Mouse (Mus musculus) liver, adult 2 months (tissue): ENCODE results near the gene Prss42.

Experiments used
- CTCF ChIP-seq: fragments of 200-500 bp; IDR thresholded peaks from 2 replicates; pipeline ENCODE4 v1.5.1; 2011; ENCODE audit warnings: low read depth, low read length, control low read depth
- POLR2A ChIP-seq: fragments of 200-500 bp; IDR thresholded peaks from 2 replicates; pipeline ENCODE4 v1.6.1; 2011; ENCODE audit warnings: low read length, control low read depth; ENCODE audit not compliant: insufficient read depth; ENCODE audit errors: extremely low read depth

GRCm38 (mm10) chr9:110774403-110775268, 23.3 kb upstream of the Prss42 start:
- TF ChIP-seq POLR2A (no peak), CTCF (no peak)
